ENCODE assay signal across 15 mouse cellular contexts in genomic region chr11:69629802-69630201, GRCm38 (mm10). TPM values are rescaled to one million over a fixed set of nuclear protein-coding genes. Genes with fewer than 3 reads are reported as not detected.
A peak's percentile ranks its signal among the peaks of the same experiment; 100 is the strongest.
DNase-seq lines count a peak whose midpoint lies in the region; ATAC-seq and TF ChIP-seq lines count a peak whose summit lies in the region.
"Had no signal": no experiment of that assay in that cellular context is flagged by ENCODE, and none has a peak within 500 bp of the region (broad histone marks: within the 10 kb centered on the region; RNA-seq: fewer than 3 reads in every experiment).

No protein-coding gene starts in this region.

- no peak for TF ChIP-seq EP300 in stomach, postnatal 0 days (optimal IDR thresholded peaks at IDR 0.05)

- peaks cover 5% of the 10 kb centered on the region; the same call in 1 of the 2 replicates for H3K4me1 ChIP-seq in intestine, postnatal 0 days (replicated peaks; ENCODE audit: control insufficient read depth, insufficient read depth, low read length)
- H3K4me1 ChIP-seq in intestine, embryonic 15.5 days (replicated peaks): peaks cover 4% of the 10 kb centered on the region; the same call in 1 of the 2 replicates
- H3K4me1 ChIP-seq in bone marrow, adult 2 months (ENCODE audit: control insufficient read depth, insufficient read depth, low read length): peaks cover 1% of the 10 kb centered on the region; the same call in 1 of the 2 replicates
- H3K4me1 ChIP-seq in stomach, postnatal 0 days (replicated peaks; ENCODE audit: control insufficient read depth, insufficient read depth): no peaks in the 10 kb centered on the region

- no peak for ATAC-seq in intestine, postnatal 0 days
- ATAC-seq in intestine, embryonic 15.5 days: no peak
- no peak for ATAC-seq in stomach, postnatal 0 days (ENCODE audit: low FRiP score, low TSS enrichment)

- H3K27me3 ChIP-seq in intestine, postnatal 0 days (replicated peaks; ENCODE audit: control insufficient read depth, insufficient read depth, low read length): no peaks in the 10 kb centered on the region
- no peaks in the 10 kb centered on the region for H3K27me3 ChIP-seq in intestine, embryonic 15.5 days (replicated peaks)
- no peaks in the 10 kb centered on the region for H3K27me3 ChIP-seq in stomach, postnatal 0 days (ENCODE audit: control insufficient read depth, insufficient read depth, low read length)
- H3K27me3 ChIP-seq: lung, embryonic 15.5 days had no signal

- DNase-seq in thymus, postnatal 0 days (ENCODE audit: low spot score): peak; percentile 36
- DNase-seq in thymus, postnatal 36 days: no peak
- no peak for DNase-seq in stomach, postnatal 0 days (ENCODE audit: low spot score)
- no peak for DNase-seq in heart, adult 8-10 months (ENCODE audit: low spot score)
- no peak for DNase-seq in neural tube, embryonic 10.5 days (ENCODE audit: extremely low spot score, low spot score)
- DNase-seq: cerebellum, adult 8-10 months; right cerebral cortex, postnatal 25 days; thymus, adult 2 months had no signal

- no peaks in the 10 kb centered on the region for H3K36me3 ChIP-seq in intestine, postnatal 0 days (ENCODE audit: control insufficient read depth, insufficient read depth)
- no peaks in the 10 kb centered on the region for H3K36me3 ChIP-seq in intestine, embryonic 15.5 days
- no peaks in the 10 kb centered on the region for H3K36me3 ChIP-seq in stomach, postnatal 0 days (ENCODE audit: control insufficient read depth, insufficient read depth, low read length)
- H3K36me3 ChIP-seq: lung, embryonic 15.5 days had no signal

- no peak overlapping the region for H3K27ac ChIP-seq in intestine, postnatal 0 days (ENCODE audit: low read depth, low read length)
- no peak overlapping the region for H3K27ac ChIP-seq in intestine, embryonic 15.5 days
- H3K27ac ChIP-seq in bone marrow, adult 2 months (ENCODE audit: control insufficient read depth, insufficient read depth, low read depth, low read length, poor library complexity): no peak overlapping the region
- no peak overlapping the region for H3K27ac ChIP-seq in stomach, postnatal 0 days (replicated peaks)
- H3K27ac ChIP-seq: lung, embryonic 15.5 days had no signal

- TF ChIP-seq CTCF in intestine, postnatal 0 days (IDR thresholded peaks at IDR 0.05; ENCODE audit: low read depth): peak; percentile 71
- TF ChIP-seq CTCF in bone marrow, adult 2 months (IDR thresholded peaks at IDR 0.05; ENCODE audit: control insufficient read depth, insufficient read depth, low read length): peak; percentile 19
- TF ChIP-seq CTCF in stomach, postnatal 0 days (IDR thresholded peaks at IDR 0.05; ENCODE audit: low read depth): peak; percentile 72

- no peak overlapping the region for H3K4me3 ChIP-seq in intestine, postnatal 0 days (ENCODE audit: low read depth, low read length)
- H3K4me3 ChIP-seq in intestine, embryonic 15.5 days (replicated peaks): no peak overlapping the region
- H3K4me3 ChIP-seq in bone marrow, adult 2 months (replicated peaks; ENCODE audit: control insufficient read depth, low read depth, low read length): no peak overlapping the region
- H3K4me3 ChIP-seq in stomach, postnatal 0 days (ENCODE audit: low read depth, low read length): no peak overlapping the region
- H3K4me3 ChIP-seq: erythroblast, embryonic 14.5 days; lung, embryonic 15.5 days; myocyte had no signal

- H3K9me3 ChIP-seq in intestine, postnatal 0 days (ENCODE audit: control insufficient read depth): no peaks in the 10 kb centered on the region
- no peaks in the 10 kb centered on the region for H3K9me3 ChIP-seq in intestine, embryonic 15.5 days
- H3K9me3 ChIP-seq in stomach, postnatal 0 days (ENCODE audit: control insufficient read depth, low read length): no peaks in the 10 kb centered on the region
- H3K9me3 ChIP-seq: lung, embryonic 15.5 days had no signal

- no peak for TF ChIP-seq POLR2A in bone marrow, adult 2 months (IDR thresholded peaks at IDR 0.05; ENCODE audit: borderline replicate concordance, control insufficient read depth, low read depth, low read length)

- H3K9ac ChIP-seq in intestine, postnatal 0 days (ENCODE audit: low read depth, low read length): no peak overlapping the region
- H3K9ac ChIP-seq in intestine, embryonic 15.5 days: no peak overlapping the region
- H3K9ac ChIP-seq in stomach, postnatal 0 days (ENCODE audit: low read length): no peak overlapping the region
- H3K9ac ChIP-seq: lung, embryonic 15.5 days had no signal

- H3K4me2 ChIP-seq in intestine, postnatal 0 days (replicated peaks; ENCODE audit: low read depth): no peak overlapping the region
- H3K4me2 ChIP-seq in intestine, embryonic 15.5 days (replicated peaks): no peak overlapping the region
- H3K4me2 ChIP-seq in stomach, postnatal 0 days (replicated peaks; ENCODE audit: low read depth): no peak overlapping the region
- H3K4me2 ChIP-seq: lung, embryonic 15.5 days had no signal

- WGBS in intestine, postnatal 0 days: 71% methylated on average over 1 of the region's 1 CpGs
- WGBS in intestine, embryonic 15.5 days: 80% methylated on average over 1 of the region's 1 CpGs
- 51% methylated on average over 1 of the region's 1 CpGs for WGBS in bone marrow, adult 2 months
- 66% methylated on average over 1 of the region's 1 CpGs for WGBS in stomach, postnatal 0 days

RNA-seq across cellular contexts. Expression of gene Fxr2, which starts 3.0 kb away (rescaled TPM):
- 9.8 and 10.8 TPM in 2 replicates for polyA plus RNA-seq in intestine, postnatal 0 days (2015; fragmentation: Nextera tagmentation; extraction: Ambion mirVana)
- polyA plus RNA-seq in intestine, embryonic 15.5 days (2015; fragmentation: Nextera tagmentation; extraction: Ambion mirVana): 15.6 and 21.2 TPM in 2 replicates
- 18.4 and 26.6 TPM in 2 replicates for polyA plus RNA-seq in thymus, postnatal 0 days (2015; fragmentation: Nextera tagmentation; extraction: Ambion mirVana)
- polyA plus RNA-seq in bone marrow, adult 2 months (2011; ENCODE audit: insufficient read depth, insufficient read length, low replicate concordance, missing spikeins): 32.3 and 66.3 TPM in 2 replicates
- 10.8 and 11.6 TPM in 2 replicates for polyA plus RNA-seq in stomach, postnatal 0 days (2015; fragmentation: Nextera tagmentation; extraction: Ambion mirVana)
- total RNA-seq in heart, adult 8-10 months (2022): 100 to 1,000 TPM in 1 of 4 experiments, 10 to 100 TPM in 3; 92.4 to 109 (median 94.5) TPM

RNA-seq across cellular contexts. Expression of gene Sat2, which starts 8.0 kb away (rescaled TPM):
- 34.1 and 40.3 TPM in 2 replicates for polyA plus RNA-seq in intestine, postnatal 0 days (2015; fragmentation: Nextera tagmentation; extraction: Ambion mirVana)
- 14.1 and 16.7 TPM in 2 replicates for polyA plus RNA-seq in intestine, embryonic 15.5 days (2015; fragmentation: Nextera tagmentation; extraction: Ambion mirVana)
- polyA plus RNA-seq in thymus, postnatal 0 days (2015; fragmentation: Nextera tagmentation; extraction: Ambion mirVana): 3.5 and 4.3 TPM in 2 replicates
- polyA plus RNA-seq in bone marrow, adult 2 months (2011; ENCODE audit: insufficient read depth, insufficient read length, low replicate concordance, missing spikeins): 1.4 and 2.4 TPM in 2 replicates
- polyA plus RNA-seq in stomach, postnatal 0 days (2015; fragmentation: Nextera tagmentation; extraction: Ambion mirVana): 14.4 and 15.5 TPM in 2 replicates
- total RNA-seq in heart, adult 8-10 months (2022): 1 to 10 TPM; 2.6 to 5.3 (median 3.3) TPM
- polyA plus RNA-seq: erythroblast, embryonic 14.5 days had no signal

RNA-seq across cellular contexts. Expression of gene Shbg, which starts 12.1 kb away (rescaled TPM):
- polyA plus RNA-seq in intestine, postnatal 0 days (2015; fragmentation: Nextera tagmentation; extraction: Ambion mirVana): 0.24 TPM in 1 of 2 replicates, not detected in the other
- 0.34 and 0.43 TPM in 2 replicates for polyA plus RNA-seq in intestine, embryonic 15.5 days (2015; fragmentation: Nextera tagmentation; extraction: Ambion mirVana)
- polyA plus RNA-seq in thymus, postnatal 0 days (2015; fragmentation: Nextera tagmentation; extraction: Ambion mirVana): 0.13 TPM in 1 of 2 replicates, not detected in the other
- polyA plus RNA-seq in bone marrow, adult 2 months (2011; ENCODE audit: insufficient read depth, insufficient read length, low replicate concordance, missing spikeins): not detected in 2 replicates
- polyA plus RNA-seq in stomach, postnatal 0 days (2015; fragmentation: Nextera tagmentation; extraction: Ambion mirVana): not detected in 2 replicates
- not detected for total RNA-seq in heart, adult 8-10 months (2022)
- polyA plus RNA-seq: gonadal fat pad, adult 2 months; lung, embryonic 15.5 days; thymus, adult 2 months had no signal

RNA-seq across cellular contexts. Expression of gene Atp1b2, which starts 24.1 kb away (rescaled TPM):
- 5.9 and 7.5 TPM in 2 replicates for polyA plus RNA-seq in intestine, postnatal 0 days (2015; fragmentation: Nextera tagmentation; extraction: Ambion mirVana)
- 5.8 and 6.8 TPM in 2 replicates for polyA plus RNA-seq in intestine, embryonic 15.5 days (2015; fragmentation: Nextera tagmentation; extraction: Ambion mirVana)
- 1.7 and 1.8 TPM in 2 replicates for polyA plus RNA-seq in thymus, postnatal 0 days (2015; fragmentation: Nextera tagmentation; extraction: Ambion mirVana)
- polyA plus RNA-seq in bone marrow, adult 2 months (2011; ENCODE audit: insufficient read depth, insufficient read length, low replicate concordance, missing spikeins): 12.1 and 16.9 TPM in 2 replicates
- 5.3 and 7.2 TPM in 2 replicates for polyA plus RNA-seq in stomach, postnatal 0 days (2015; fragmentation: Nextera tagmentation; extraction: Ambion mirVana)
- 10 to 100 TPM; 12.4 to 16.3 (median 13.1) TPM for total RNA-seq in heart, adult 8-10 months (2022)

RNA-seq across cellular contexts. Expression of gene Sox15, which starts 25.3 kb away (rescaled TPM):
- not detected in 2 replicates for polyA plus RNA-seq in intestine, postnatal 0 days (2015; fragmentation: Nextera tagmentation; extraction: Ambion mirVana)
- polyA plus RNA-seq in intestine, embryonic 15.5 days (2015; fragmentation: Nextera tagmentation; extraction: Ambion mirVana): 0.20 TPM in 1 of 2 replicates, not detected in the other
- 0.15 and 0.22 TPM in 2 replicates for polyA plus RNA-seq in thymus, postnatal 0 days (2015; fragmentation: Nextera tagmentation; extraction: Ambion mirVana)
- not detected in 2 replicates for polyA plus RNA-seq in bone marrow, adult 2 months (2011; ENCODE audit: insufficient read depth, insufficient read length, low replicate concordance, missing spikeins)
- polyA plus RNA-seq in stomach, postnatal 0 days (2015; fragmentation: Nextera tagmentation; extraction: Ambion mirVana): 7.7 and 7.9 TPM in 2 replicates
- total RNA-seq in heart, adult 8-10 months (2022): not detected
- polyA plus RNA-seq: erythroblast, embryonic 14.5 days had no signal

Comparison
In these comparisons a context has a peak if more than half of its experiments do, and no peak if none do; other contexts are left out.
1. CTCF ChIP-seq: peak in every context shown above with its lines; median percentile 72 in stomach, postnatal 0 days; 71 in intestine, postnatal 0 days; 19 in bone marrow, adult 2 months.